ENCODE assay signal across 25 mouse cellular contexts in the genomic region with DNA sequence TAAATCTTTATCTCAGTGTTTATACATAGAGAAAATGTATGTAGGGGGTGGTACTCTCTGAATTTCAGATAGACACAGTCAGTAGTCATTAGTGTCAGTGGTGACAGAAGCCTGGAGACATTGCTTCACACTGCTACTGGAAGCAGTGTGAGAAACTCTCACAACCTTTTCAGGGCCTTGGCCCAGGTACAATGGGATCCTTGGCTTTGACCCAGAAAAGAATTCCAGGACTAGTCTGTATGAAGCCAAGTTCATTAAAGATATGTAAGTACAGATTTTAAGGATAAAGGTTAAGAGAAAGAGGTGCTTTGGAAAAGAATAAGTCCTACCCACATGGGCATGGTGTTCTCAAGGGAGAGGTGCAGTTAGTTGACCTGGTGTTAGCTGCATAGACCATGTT. TPM values are rescaled to one million over a fixed set of nuclear protein-coding genes. Genes with fewer than 3 reads are reported as not detected.
"Had no signal": no experiment of that assay in that cellular context is flagged by ENCODE, and none has a peak within 500 bp of the region (broad histone marks: within the 10 kb centered on the region; RNA-seq: fewer than 3 reads in every experiment).

No protein-coding gene starts in this region.

- DNase-seq: gastrocnemius, postnatal 14 days; gastrocnemius, postnatal 36 days; heart, adult 18-20 months; heart, postnatal 10 days; heart, postnatal 4 days; kidney, adult 18-20 months; kidney, adult 8-10 months; kidney, postnatal 10 days; kidney, postnatal 25 days; kidney, postnatal 4 days; left cerebral cortex, postnatal 4 days; liver, embryonic 13.5 days had no signal

- ATAC-seq: hindbrain, embryonic 16.5 days; inflammation-experienced regulatory T-cells, adult 6 months; intestine, embryonic 15.5 days; intestine, postnatal 0 days had no signal

RNA-seq across cellular contexts. Expression of gene Shisal2a, which starts 11.1 kb away (rescaled TPM):
- total RNA-seq: gastrocnemius, adult 8-10 months; gastrocnemius, postnatal 14 days; gastrocnemius, postnatal 36 days; granulocyte monocyte progenitor cell, adult 5-6 weeks; heart, adult 18-20 months; heart, adult 8-10 months; heart, postnatal 10 days; heart, postnatal 25 days; layer of hippocampus, adult 2 months; layer of hippocampus, postnatal 10 days; layer of hippocampus, postnatal 25 days; left cerebral cortex, adult 2 months; left cerebral cortex, postnatal 14 days; left cerebral cortex, postnatal 4 days had no signal
- polyA plus RNA-seq: inflammation-experienced regulatory T-cells, adult 6 months had no signal
